ENCODE assay signal across 28 mouse cellular contexts in genomic region chr4:53174906-53175305, GRCm38 (mm10). TPM values are rescaled to one million over a fixed set of nuclear protein-coding genes. Genes with fewer than 3 reads are reported as not detected.
DNase-seq lines count a peak whose midpoint lies in the region; ATAC-seq and TF ChIP-seq lines count a peak whose summit lies in the region.
"Had no signal": no experiment of that assay in that cellular context is flagged by ENCODE, and none has a peak within 500 bp of the region (broad histone marks: within the 10 kb centered on the region; RNA-seq: fewer than 3 reads in every experiment).

No protein-coding gene starts in this region.

- peak; percentile 77 for ATAC-seq in lung, embryonic 14.5 days (ENCODE audit: insufficient read depth)
- peak; percentile 85 for ATAC-seq in lung, embryonic 16.5 days (ENCODE audit: low read depth)
- ATAC-seq: activated CD4-positive, CD25-positive, alpha-beta regulatory T cell, adult 4 months; CD4-positive, CD25-positive, alpha-beta regulatory T cell, adult 4 months; forebrain, embryonic 13.5 days; forebrain, embryonic 15.5 days; forebrain, postnatal 0 days; Patski had no signal

- no peaks in the 10 kb centered on the region for H3K27me3 ChIP-seq in lung, embryonic 14.5 days (ENCODE audit: insufficient read depth, low read length)
- no peaks in the 10 kb centered on the region for H3K27me3 ChIP-seq in lung, embryonic 16.5 days (ENCODE audit: control insufficient read depth, insufficient read depth, low read depth, low read length)
- H3K27me3 ChIP-seq: CH12.LX; embryonic facial prominence, embryonic 13.5 days; embryonic facial prominence, embryonic 15.5 days; forebrain, embryonic 13.5 days; forebrain, embryonic 15.5 days; Patski had no signal

- no peaks in the 10 kb centered on the region for H3K36me3 ChIP-seq in lung, embryonic 14.5 days (ENCODE audit: insufficient read depth)
- H3K36me3 ChIP-seq in lung, embryonic 16.5 days (ENCODE audit: control insufficient read depth, insufficient read depth, low read length): no peaks in the 10 kb centered on the region
- H3K36me3 ChIP-seq: embryonic facial prominence, embryonic 13.5 days; embryonic facial prominence, embryonic 15.5 days; forebrain, embryonic 15.5 days; G1E had no signal

- peak; percentile 31 for DNase-seq in adrenal gland, postnatal 10 days
- DNase-seq in adrenal gland, adult 18-20 months (ENCODE audit: low spot score in 2 of 2): no peak
- peak; percentile 55 for DNase-seq in lung, embryonic 14.5 days
- no peak for DNase-seq in lung, postnatal 14 days
- DNase-seq in lung, postnatal 36 days: no peak
- peak; percentile 21 for DNase-seq in adipocyte (ENCODE audit: low spot score)
- no peak for DNase-seq in layer of hippocampus, adult 11-12 months (ENCODE audit: low spot score)
- DNase-seq: adrenal gland, adult 8-10 months; B cell, adult 2 months; cerebellum, adult 11 months; cerebellum, adult 18-20 months; cerebellum, adult 8-10 months; cerebellum, adult 9-11 months; cerebellum, postnatal 14 days; cerebellum, postnatal 36 days; embryo, embryonic 11 days; forebrain, postnatal 0 days had no signal

- no peak overlapping the region for H3K27ac ChIP-seq in lung, embryonic 14.5 days (ENCODE audit: low read depth)
- H3K27ac ChIP-seq in lung, embryonic 16.5 days (ENCODE audit: low read length): no peak overlapping the region
- H3K27ac ChIP-seq: embryonic facial prominence, embryonic 13.5 days; embryonic facial prominence, embryonic 15.5 days; forebrain, embryonic 13.5 days; forebrain, embryonic 15.5 days had no signal

- no peak overlapping the region for H3K9ac ChIP-seq in lung, embryonic 14.5 days
- no peak overlapping the region for H3K9ac ChIP-seq in lung, embryonic 16.5 days (ENCODE audit: low read length)
- H3K9ac ChIP-seq: embryonic facial prominence, embryonic 13.5 days; embryonic facial prominence, embryonic 15.5 days; forebrain, embryonic 13.5 days; forebrain, embryonic 15.5 days; forebrain, postnatal 0 days had no signal

- H3K9me3 ChIP-seq in lung, embryonic 14.5 days (ENCODE audit: low read depth, low read length): no peaks in the 10 kb centered on the region
- no peaks in the 10 kb centered on the region for H3K9me3 ChIP-seq in lung, embryonic 16.5 days (ENCODE audit: control insufficient read depth, low read length)
- H3K9me3 ChIP-seq: embryonic facial prominence, embryonic 13.5 days; embryonic facial prominence, embryonic 15.5 days; forebrain, embryonic 13.5 days; forebrain, embryonic 15.5 days; G1E had no signal

- no peak overlapping the region for H3K4me2 ChIP-seq in lung, embryonic 14.5 days
- no peak overlapping the region for H3K4me2 ChIP-seq in lung, embryonic 16.5 days (ENCODE audit: low read depth, low read length)
- H3K4me2 ChIP-seq: embryonic facial prominence, embryonic 13.5 days; embryonic facial prominence, embryonic 15.5 days; forebrain, embryonic 13.5 days; forebrain, embryonic 15.5 days had no signal

- no peaks in the 10 kb centered on the region for H3K4me1 ChIP-seq in lung, embryonic 14.5 days (ENCODE audit: insufficient read depth)
- H3K4me1 ChIP-seq in lung, embryonic 16.5 days (replicated peaks; ENCODE audit: control insufficient read depth, insufficient read depth, low read length): no peaks in the 10 kb centered on the region; the same call in 1 of the 2 replicates
- H3K4me1 ChIP-seq: forebrain, embryonic 13.5 days had no signal

- no peak for TF ChIP-seq CTCF in lung, embryonic 14.5 days (IDR thresholded peaks at IDR 0.05; ENCODE audit: low read depth)

- WGBS in lung, embryonic 14.5 days: 51% methylated on average over 7 of the region's 7 CpGs
- WGBS in lung, embryonic 16.5 days: 52% methylated on average over 7 of the region's 7 CpGs

- H3K4me3 ChIP-seq in lung, embryonic 14.5 days (ENCODE audit: low read depth, low read length): no peak overlapping the region
- H3K4me3 ChIP-seq in lung, embryonic 16.5 days (ENCODE audit: low read length): no peak overlapping the region
- H3K4me3 ChIP-seq: embryonic facial prominence, embryonic 13.5 days; embryonic facial prominence, embryonic 15.5 days; erythroblast, embryonic 14.5 days; forebrain, embryonic 13.5 days; forebrain, embryonic 15.5 days had no signal

RNA-seq across cellular contexts. Expression of gene Abca1, which starts 15.2 kb away (rescaled TPM):
- total RNA-seq in adrenal gland, postnatal 10 days (2021): 100 to 1,000 TPM; 103 TPM
- 100 to 1,000 TPM in 1 of 2 experiments, 10 to 100 TPM in 1; 71.5 to 274 TPM for total RNA-seq in adrenal gland, adult 18-20 months (2021)
- polyA plus RNA-seq in lung, embryonic 14.5 days (2014; fragmentation: Nextera tagmentation; extraction: Ambion mirVana): 13.6 and 14.3 TPM in 2 replicates
- 9.8 and 10.5 TPM in 2 replicates for polyA plus RNA-seq in lung, embryonic 16.5 days (2015; fragmentation: Nextera tagmentation; extraction: Ambion mirVana)

Comparison
In these comparisons a context has a peak if more than half of its experiments do, and no peak if none do; other contexts are left out.
1. DNase-seq: peak in adrenal gland, postnatal 10 days (single experiment), lung, embryonic 14.5 days (single experiment) and adipocyte (single experiment); none in adrenal gland, adult 18-20 months (0 of 2), lung, postnatal 14 days (single experiment), lung, postnatal 36 days (single experiment) and layer of hippocampus, adult 11-12 months (single experiment).